Mouse (Mus musculus) neural tube, embryonic 12.5 days (tissue): ENCODE measurements around the gene Txndc16. TPM values are rescaled to one million over a fixed set of nuclear protein-coding genes. Genes with fewer than 3 reads are reported as not detected.

Source experiments
- ATAC-seq: fragments of 200-750 bp; cut with Nextera tagmentation; 2 replicates; pipeline ENCODE4 v1.8.0; 2017; ENCODE audit warnings: low read depth, mild to moderate bottlenecking, moderate TSS enrichment, moderate library complexity; ENCODE audit not compliant: low FRiP score
- H3K27ac ChIP-seq: fragments of 300-500 bp; sonication (generic); 2 replicates; pipeline ENCODE4 v1.5.1; 2016
- H3K27me3 ChIP-seq: fragments of 300-500 bp; sonication (generic); replicated peaks from 2 replicates; pipeline ENCODE4 v1.6.1; 2016; ENCODE audit warnings: mild to moderate bottlenecking
- H3K36me3 ChIP-seq: fragments of 300-500 bp; sonication (generic); 2 replicates; pipeline ENCODE4 v1.6.1; 2016; ENCODE audit warnings: mild to moderate bottlenecking
- H3K4me1 ChIP-seq: fragments of 300-500 bp; sonication (generic); 2 replicates; pipeline ENCODE4 v1.6.1; 2016
- H3K4me2 ChIP-seq: fragments of 300-500 bp; sonication (generic); replicated peaks from 2 replicates; pipeline ENCODE4 v1.6.1; 2016; ENCODE audit warnings: mild to moderate bottlenecking
- H3K4me3 ChIP-seq: fragments of 300-500 bp; sonication (generic); 2 replicates; pipeline ENCODE4 v1.5.1; 2016
- H3K9ac ChIP-seq: fragments of 300-500 bp; sonication (generic); 2 replicates; pipeline ENCODE4 v1.6.1; 2016; ENCODE audit warnings: mild to moderate bottlenecking
- H3K9me3 ChIP-seq: fragments of 300-500 bp; sonication (generic); 2 replicates; pipeline ENCODE4 v1.6.1; 2016; ENCODE audit warnings: mild to moderate bottlenecking
- WGBS: fragments of 180-500 bp; shearing (Covaris S2); methylation state at CpG from one replicate; pipeline ENCODE4 v1.1.7; 2016; 5-methylcytosine and 5-hydroxymethylcytosine counted together
- polyA plus RNA-seq: library from polyadenylated mRNA; unstranded; fragments of >200 nt; fragmentation: Nextera tagmentation; extraction: Ambion mirVana; gene quantifications from 2 replicates; pipeline ENCODE4 v1.2.1, GENCODE M21; 2016

Gene Txndc16
- polyA plus RNA-seq, 1 experiment from 2014 or later, result 26.8 TPM

DNA sequence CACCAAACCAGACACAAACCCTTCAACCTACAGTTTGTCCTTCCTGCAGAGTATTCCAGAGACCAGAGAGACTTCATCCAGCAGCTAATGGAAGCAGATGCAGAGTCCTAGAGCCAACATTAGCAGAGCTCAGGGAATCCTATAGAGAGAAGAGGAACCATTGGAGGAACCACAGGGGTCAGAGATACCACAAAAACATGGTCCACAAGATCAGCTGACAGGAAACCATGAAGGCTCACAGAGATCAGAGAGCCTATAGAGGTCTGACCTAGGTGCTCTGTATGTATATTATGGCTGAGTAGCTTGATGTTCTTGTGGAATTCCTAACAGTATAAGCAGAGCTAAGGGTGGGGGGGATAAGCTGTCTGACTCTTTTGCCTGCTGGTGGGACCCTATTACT, 19.5 kb downstream of the Txndc16 start:
- Histone ChIP-seq H3K4me3 (no peak overlapping the region), H3K27me3 (no peaks in the 10 kb centered on the region)

DNA sequence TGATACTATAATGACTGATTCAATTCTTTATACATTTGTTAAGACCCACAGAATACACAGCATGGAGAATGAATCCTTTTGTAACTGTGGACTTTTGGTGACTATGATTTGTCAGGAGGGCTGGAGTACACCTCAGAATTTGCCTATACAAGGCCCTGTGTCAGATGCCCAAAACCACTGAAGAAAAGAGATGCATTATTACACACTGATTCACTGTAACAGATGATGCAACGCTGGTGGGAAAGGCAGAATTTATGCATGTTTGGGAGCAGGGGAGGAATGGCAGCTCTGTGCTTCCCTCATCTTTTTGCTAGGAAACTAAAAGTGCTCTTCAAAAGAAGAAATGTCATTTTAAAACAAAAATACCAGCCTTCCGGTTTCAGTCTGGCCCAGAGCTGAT, 29.1 kb downstream of the Txndc16 start:
- Histone ChIP-seq H3K27ac (no peak overlapping the region), H3K9ac (no peak overlapping the region), H3K4me2 (no peak overlapping the region), H3K27me3 (no peaks in the 10 kb centered on the region), H3K4me1 (no peaks in the 10 kb centered on the region), H3K36me3 (no peaks in the 10 kb centered on the region; the same call in 1 of the 2 replicates), H3K4me3 (no peak overlapping the region), H3K9me3 (peaks cover 7% of the 10 kb centered on the region; the same call in 1 of the 2 replicates)
- WGBS, result 86% methylated on average over 2 of the region's 2 CpGs
- no peak for ATAC-seq

More for the DNA sequence above, 19.5 kb downstream of the Txndc16 start:
- Histone ChIP-seq H3K9ac (no peak overlapping the region), H3K9me3 (no peaks in the 10 kb centered on the region), H3K4me1 (no peaks in the 10 kb centered on the region), H3K27ac (no peak overlapping the region), H3K36me3 (peaks cover 9% of the 10 kb centered on the region), H3K4me2 (no peak overlapping the region)
- no peak for ATAC-seq

DNA sequence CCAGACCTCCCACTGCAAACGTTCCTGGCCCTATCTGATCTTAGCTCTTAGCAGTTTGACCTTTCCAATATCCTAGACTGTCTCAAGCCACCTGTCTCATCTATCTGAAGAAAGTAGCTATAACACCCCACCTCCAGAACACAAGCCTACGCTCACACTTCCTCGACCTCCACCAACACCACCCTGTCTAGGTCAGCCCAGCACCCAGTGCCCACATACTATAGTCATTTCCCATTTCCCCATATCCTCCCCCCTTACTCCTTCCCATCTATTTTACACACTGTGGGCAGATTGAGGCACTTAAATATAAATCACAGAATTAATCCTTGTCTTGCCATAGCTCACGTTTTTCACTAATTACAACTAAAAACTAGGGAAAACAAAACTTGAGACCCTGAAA, 38.5 kb downstream of the Txndc16 start:
- WGBS, result 85% methylated on average over 4 of the region's 4 CpGs
- no peaks in the 10 kb centered on the region for H3K4me1 ChIP-seq
- ATAC-seq, result no peak
- no peaks in the 10 kb centered on the region for H3K36me3 ChIP-seq
- no peaks in the 10 kb centered on the region for H3K27me3 ChIP-seq
- no peak overlapping the region for H3K27ac ChIP-seq
- H3K4me2 ChIP-seq, result no peak overlapping the region
- H3K9me3 ChIP-seq, result no peaks in the 10 kb centered on the region
- H3K9ac ChIP-seq, result no peak overlapping the region
- H3K4me3 ChIP-seq, result no peak overlapping the region

DNA sequence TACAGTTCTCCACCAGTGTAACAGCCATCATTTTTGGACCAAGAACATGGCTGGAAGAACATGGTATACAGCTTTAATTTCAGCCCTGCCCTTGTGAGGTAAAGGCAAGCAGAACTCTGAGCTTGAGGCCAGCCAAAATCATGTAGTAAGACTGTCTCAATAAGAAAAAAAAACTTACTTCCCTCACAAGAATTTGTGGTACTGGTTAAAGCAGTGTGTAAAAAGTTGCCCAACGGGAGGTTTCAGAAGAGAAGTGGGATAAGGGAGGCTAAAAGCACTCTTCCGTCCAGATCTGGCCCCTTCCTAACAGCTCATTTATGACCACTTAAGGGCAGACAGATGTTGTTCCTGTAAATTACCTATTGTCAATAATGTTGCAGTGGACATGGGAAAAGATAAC, 40.5 kb downstream of the Txndc16 start:
- Histone ChIP-seq H3K27me3 (no peaks in the 10 kb centered on the region), H3K9me3 (no peaks in the 10 kb centered on the region), H3K4me2 (no peak overlapping the region), H3K4me3 (no peak overlapping the region), H3K9ac (no peak overlapping the region), H3K36me3 (no peaks in the 10 kb centered on the region), H3K27ac (no peak overlapping the region), H3K4me1 (no peaks in the 10 kb centered on the region)
- 75% methylated on average over 2 of the region's 2 CpGs for WGBS
- ATAC-seq, result no peak

DNA sequence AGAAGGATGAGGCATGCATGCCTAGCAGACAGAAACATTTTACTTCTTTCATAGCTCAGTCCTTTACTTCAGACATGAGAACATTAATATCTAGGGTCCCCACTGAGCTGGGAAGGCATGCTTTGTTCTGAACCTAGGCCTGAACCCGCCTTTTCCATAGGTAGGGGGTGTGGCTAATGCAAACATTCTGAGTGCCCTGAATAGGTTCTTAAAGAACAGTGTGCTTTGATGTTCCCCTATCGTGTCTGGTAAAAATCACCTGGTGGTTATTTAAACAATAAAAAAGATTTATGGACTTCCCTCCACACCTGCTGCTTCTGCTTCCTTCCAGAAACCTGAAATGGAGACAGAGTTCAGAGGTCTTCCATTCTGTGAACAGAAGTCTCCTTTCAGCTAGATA, 40.9 kb downstream of the Txndc16 start:
- no peaks in the 10 kb centered on the region for H3K4me1 ChIP-seq
- H3K9me3 ChIP-seq, result no peaks in the 10 kb centered on the region
- no peaks in the 10 kb centered on the region for H3K36me3 ChIP-seq
- H3K27me3 ChIP-seq, result no peaks in the 10 kb centered on the region
- WGBS, result 56% methylated on average over 2 of the region's 2 CpGs
- no peak overlapping the region for H3K9ac ChIP-seq
- H3K4me2 ChIP-seq, result no peak overlapping the region
- ATAC-seq, result no peak
- H3K27ac ChIP-seq, result no peak overlapping the region
- no peak overlapping the region for H3K4me3 ChIP-seq

DNA sequence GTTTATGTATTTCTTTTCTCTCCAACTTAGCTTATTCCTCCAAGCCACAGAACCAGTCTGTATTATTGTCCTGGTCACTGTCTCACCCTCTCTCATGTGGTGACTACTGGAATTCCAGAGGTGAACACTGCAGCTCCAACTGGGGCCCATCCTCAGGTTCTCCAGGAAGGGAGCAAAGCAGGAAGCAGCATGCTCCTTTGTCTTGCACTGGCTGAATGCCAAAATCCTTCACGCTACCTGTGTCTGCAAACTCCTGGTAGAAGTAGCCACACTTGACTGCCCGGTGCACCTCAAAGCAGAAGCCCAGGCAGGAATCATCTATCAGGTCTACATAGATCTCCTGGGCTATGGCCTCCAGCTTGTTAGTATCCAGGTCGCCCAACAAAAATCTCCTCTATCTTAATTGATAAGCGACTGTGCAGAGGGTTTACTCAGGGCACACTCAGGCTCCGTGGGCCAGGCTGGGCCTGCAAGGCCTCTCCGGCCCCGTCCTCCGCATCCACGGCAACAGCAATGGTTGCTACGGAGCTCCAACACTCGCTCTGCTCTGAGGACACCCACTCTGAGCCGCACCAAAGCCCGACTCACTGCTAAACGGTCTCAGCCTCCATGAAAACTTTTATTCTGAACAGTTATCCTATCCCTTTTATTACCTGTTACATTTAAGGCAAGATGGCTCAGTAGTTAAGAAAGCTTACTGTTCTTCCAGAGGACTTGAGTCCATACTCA, 45.0 kb downstream of the Txndc16 start:
- H3K27me3 ChIP-seq, result no peaks in the 10 kb centered on the region
- H3K27ac ChIP-seq, result no peak overlapping the region
- H3K9ac ChIP-seq, result no peak overlapping the region
- 79% methylated on average over 14 of the region's 14 CpGs for WGBS
- no peaks in the 10 kb centered on the region for H3K4me1 ChIP-seq
- H3K9me3 ChIP-seq, result no peaks in the 10 kb centered on the region
- no peak overlapping the region for H3K4me3 ChIP-seq
- no peaks in the 10 kb centered on the region for H3K36me3 ChIP-seq
- H3K4me2 ChIP-seq, result no peak overlapping the region
- no peak for ATAC-seq

DNA sequence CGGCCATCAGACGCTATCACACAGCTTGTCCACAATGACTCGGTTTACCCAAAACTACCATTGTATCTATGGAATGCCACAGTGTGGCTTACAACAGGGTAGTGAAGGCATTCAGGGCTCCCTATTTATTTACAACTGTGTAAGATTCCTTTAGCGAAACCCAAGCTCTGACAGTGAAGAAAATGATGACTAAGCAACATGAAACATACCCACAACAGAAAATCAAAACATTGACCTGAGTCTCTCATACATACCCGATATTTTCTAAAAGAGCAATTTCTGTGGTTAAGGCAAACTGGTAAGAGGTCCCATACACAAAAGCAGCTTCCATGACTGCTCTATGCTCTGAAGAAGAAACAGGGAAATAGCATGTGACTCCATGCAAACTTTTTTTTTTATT, 47.9 kb downstream of the Txndc16 start:
- H3K27me3 ChIP-seq, result no peaks in the 10 kb centered on the region
- no peaks in the 10 kb centered on the region for H3K36me3 ChIP-seq
- WGBS, result 96% methylated on average over 5 of the region's 5 CpGs
- H3K9me3 ChIP-seq, result no peaks in the 10 kb centered on the region
- no peak overlapping the region for H3K9ac ChIP-seq
- no peak overlapping the region for H3K4me2 ChIP-seq
- H3K27ac ChIP-seq, result no peak overlapping the region
- H3K4me1 ChIP-seq, result no peaks in the 10 kb centered on the region
- H3K4me3 ChIP-seq, result no peak overlapping the region
- ATAC-seq, result no peak

DNA sequence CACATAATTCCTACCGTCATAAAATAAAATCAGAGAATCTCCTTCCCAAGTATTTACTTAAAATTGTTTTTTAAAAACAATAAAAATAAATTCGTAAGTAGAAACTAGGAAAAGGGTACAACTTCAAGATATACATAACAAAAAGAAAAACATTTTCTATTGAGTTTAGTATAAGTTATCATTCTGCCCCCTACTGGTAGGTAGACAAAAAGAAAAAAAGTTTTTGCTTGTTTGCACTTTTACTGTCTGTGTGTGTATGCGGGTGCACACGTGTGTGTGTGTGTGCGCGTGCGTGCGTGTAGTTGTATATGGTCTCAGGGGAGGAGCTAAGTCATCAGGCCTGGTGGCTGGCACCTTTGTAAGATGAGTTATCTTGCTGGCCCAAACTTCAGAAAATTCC, 52.8 kb downstream of the Txndc16 start:
- Histone ChIP-seq H3K4me3 (no peak overlapping the region), H3K4me2 (no peak overlapping the region), H3K4me1 (no peaks in the 10 kb centered on the region), H3K9me3 (no peaks in the 10 kb centered on the region), H3K27me3 (no peaks in the 10 kb centered on the region), H3K27ac (no peak overlapping the region), H3K36me3 (peaks cover 8% of the 10 kb centered on the region; the same call in 1 of the 2 replicates), H3K9ac (no peak overlapping the region)
- 86% methylated on average over 8 of the region's 8 CpGs for WGBS
- ATAC-seq, result no peak

DNA sequence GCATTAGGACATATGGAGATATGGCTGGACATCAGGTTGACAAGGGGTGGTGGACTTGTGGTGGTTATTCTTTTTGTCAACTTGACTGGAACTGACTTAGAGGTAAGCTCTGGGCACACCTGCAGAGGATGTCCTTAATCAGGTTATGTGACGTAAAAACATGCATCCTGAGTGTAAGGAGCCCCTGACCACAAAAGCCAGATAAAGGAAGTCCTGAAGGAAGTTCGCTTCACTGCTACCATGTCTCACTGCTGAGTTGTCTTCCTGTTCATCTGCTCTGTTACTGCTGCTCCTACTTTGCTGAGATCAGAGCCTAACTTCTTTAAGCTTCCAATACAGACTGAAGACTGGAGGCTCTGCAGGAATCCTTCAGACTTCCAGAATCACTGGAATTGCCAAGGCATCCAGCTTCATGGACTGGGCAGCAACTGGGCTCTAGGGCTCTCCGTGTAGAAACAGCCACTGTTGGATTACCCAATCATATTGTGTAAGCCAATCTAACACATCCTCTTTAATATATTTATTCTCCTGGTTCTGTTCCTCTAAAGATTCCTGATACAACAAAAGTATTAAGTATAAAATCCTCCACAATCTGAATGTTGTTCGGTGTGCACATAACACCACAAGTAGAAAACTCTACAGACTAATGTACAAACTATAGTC, 64.5 kb downstream of the Txndc16 start:
- no peaks in the 10 kb centered on the region for H3K9me3 ChIP-seq

DNA sequence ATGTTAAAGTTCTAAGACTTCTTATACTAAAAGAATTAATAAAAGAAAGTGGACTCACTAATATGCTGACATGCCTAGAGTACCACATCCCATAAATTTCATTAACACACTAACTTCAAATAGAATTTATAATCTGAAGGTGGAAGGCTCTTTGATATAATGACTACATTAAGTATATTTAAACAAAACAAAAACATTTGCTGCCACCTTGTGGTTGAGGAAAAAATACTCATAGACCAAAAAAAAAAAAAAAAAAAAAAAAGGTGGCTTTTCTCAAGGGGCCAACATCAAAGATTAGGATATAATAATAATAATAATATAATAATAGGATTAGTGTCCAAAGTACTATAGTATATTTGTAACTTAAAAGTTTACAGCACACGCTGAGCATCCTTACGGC, 66.9 kb downstream of the Txndc16 start:
- Histone ChIP-seq H3K27me3 (no peaks in the 10 kb centered on the region), H3K36me3 (no peaks in the 10 kb centered on the region), H3K4me1 (no peaks in the 10 kb centered on the region), H3K9me3 (no peaks in the 10 kb centered on the region), H3K27ac (no peak overlapping the region), H3K4me3 (no peak overlapping the region), H3K9ac (no peak overlapping the region), H3K4me2 (no peak overlapping the region)
- ATAC-seq, result no peak
- 81% methylated on average over 2 of the region's 2 CpGs for whole genome bisulfite sequencing

More for the DNA sequence above, 64.5 kb downstream of the Txndc16 start:
- Histone ChIP-seq H3K27ac (no peak overlapping the region), H3K9ac (no peak overlapping the region), H3K36me3 (no peaks in the 10 kb centered on the region), H3K4me2 (no peak overlapping the region), H3K4me3 (no peak overlapping the region), H3K27me3 (no peaks in the 10 kb centered on the region), H3K4me1 (no peaks in the 10 kb centered on the region)
- no peak for ATAC-seq
- WGBS, result 86% methylated on average over 4 of the region's 4 CpGs

DNA sequence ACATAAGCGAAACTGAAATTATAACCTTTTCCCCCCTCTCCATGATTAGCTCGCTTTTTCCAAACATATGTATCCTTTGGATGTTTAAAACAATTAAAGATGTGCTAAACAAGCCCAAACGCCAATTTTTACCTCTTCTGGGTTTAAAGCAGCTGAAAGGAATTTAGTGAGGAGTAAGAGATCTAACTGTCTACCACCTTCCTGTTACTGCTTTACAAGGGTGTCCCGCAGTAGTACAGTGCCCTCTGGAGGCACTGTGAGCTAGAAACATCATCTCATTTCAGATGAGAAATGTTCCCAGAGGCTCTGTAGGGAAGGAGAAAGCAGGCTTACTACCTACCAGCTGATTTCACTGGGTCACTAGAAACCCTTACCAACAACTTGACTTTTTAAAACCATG, 77.6 kb downstream of the Txndc16 start:
- Histone ChIP-seq H3K9ac (no peak overlapping the region), H3K4me2 (no peak overlapping the region), H3K4me3 (no peak overlapping the region), H3K36me3 (peaks cover 9% of the 10 kb centered on the region), H3K9me3 (no peaks in the 10 kb centered on the region), H3K27me3 (no peaks in the 10 kb centered on the region), H3K4me1 (no peaks in the 10 kb centered on the region), H3K27ac (no peak overlapping the region)
- ATAC-seq, result peak; percentile 70; the same call in 1 of the 2 replicates
- 63% methylated on average over 4 of the region's 4 CpGs for WGBS

DNA sequence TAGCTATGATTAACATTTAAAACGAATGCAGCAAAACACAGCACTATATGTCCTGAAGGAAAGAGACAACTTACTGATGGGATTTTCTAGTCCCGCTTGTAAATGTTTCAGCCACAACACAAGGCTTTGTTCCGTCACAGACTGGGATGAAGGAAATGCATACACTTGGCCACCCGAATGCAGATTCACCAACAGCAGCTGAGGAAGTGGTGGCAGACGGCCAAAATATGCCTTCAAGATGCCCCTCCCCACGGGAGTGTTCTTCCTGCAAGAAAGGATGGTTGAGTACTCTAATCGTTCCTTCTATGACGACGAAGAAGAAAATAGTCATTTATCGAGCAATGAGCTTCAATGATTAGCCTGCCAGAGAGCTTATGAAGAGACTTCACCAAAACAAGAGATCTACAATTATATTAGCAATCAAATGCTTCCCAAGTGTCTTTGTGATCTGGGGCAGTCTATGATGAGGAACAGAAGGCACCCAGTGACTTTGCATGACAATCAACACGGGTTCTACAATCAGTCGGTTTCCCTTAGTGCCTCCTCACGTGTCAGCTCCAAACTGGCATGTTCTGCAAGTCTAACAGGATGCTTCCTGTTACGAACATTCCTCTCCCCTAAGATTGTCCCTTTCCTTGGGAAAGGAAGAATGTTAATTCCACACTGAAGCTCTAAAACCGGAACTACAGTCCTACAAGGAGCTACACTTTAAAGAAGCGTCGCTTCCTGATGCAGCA, 79.6 kb downstream of the Txndc16 start:
- H3K27me3 ChIP-seq, result no peaks in the 10 kb centered on the region
- no peaks in the 10 kb centered on the region for H3K4me1 ChIP-seq
- peaks cover 9% of the 10 kb centered on the region for H3K36me3 ChIP-seq
- H3K4me3 ChIP-seq, result no peak overlapping the region
- ATAC-seq, result no peak
- H3K27ac ChIP-seq, result no peak overlapping the region
- H3K4me2 ChIP-seq, result no peak overlapping the region
- H3K9me3 ChIP-seq, result no peaks in the 10 kb centered on the region
- 85% methylated on average over 17 of the region's 17 CpGs for WGBS
- no peak overlapping the region for H3K9ac ChIP-seq
